16 mouse cellular contexts compared by ENCODE assay signal in the genomic region with DNA sequence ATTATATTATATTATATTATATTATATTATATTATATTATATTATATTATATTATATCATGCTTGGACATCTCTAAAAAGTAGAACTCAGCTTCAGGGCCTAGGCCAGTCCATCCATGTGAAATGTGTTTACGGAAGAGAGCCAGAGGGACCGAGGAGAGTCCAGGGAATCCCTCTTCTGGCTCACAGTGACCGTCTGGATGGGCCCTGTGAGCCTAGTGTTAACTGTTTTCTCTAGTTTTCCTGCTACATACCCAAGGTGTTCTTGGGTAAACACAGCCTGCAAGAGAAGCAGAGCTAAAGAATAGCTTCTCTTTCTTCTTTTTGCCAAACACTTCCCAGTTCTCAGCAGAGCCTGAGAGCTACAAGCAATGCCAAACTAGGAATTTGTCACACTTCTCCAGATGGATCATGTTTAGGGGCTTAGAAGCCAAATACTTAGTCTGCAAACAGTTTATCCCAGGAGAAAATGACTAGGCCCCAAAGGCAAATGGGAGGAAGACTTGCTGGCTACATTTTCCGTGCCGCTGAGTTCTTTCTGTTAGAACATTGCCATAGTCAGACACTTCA.
DNase-seq lines count a peak whose midpoint lies in the region; ATAC-seq and TF ChIP-seq lines count a peak whose summit lies in the region.
"Had no signal": no experiment of that assay in that cellular context is flagged by ENCODE, and none has a peak within 500 bp of the region (broad histone marks: within the 10 kb centered on the region; RNA-seq: fewer than 3 reads in every experiment).

No protein-coding gene starts in this region.

- H3K9me3 ChIP-seq in forebrain, embryonic 14.5 days (replicated peaks; ENCODE audit: control insufficient read depth, low read length), result no peaks in the 10 kb centered on the region
- no peaks in the 10 kb centered on the region for H3K9me3 ChIP-seq in forebrain, embryonic 13.5 days (replicated peaks)
- no peaks in the 10 kb centered on the region for H3K9me3 ChIP-seq in heart, embryonic 11.5 days (replicated peaks; ENCODE audit: control insufficient read depth, low read length)
- H3K9me3 ChIP-seq: embryonic facial prominence, embryonic 12.5 days; heart, embryonic 15.5 days had no signal

- no peak overlapping the region for H3K4me2 ChIP-seq in forebrain, embryonic 14.5 days (ENCODE audit: low read length)
- no peak overlapping the region for H3K4me2 ChIP-seq in forebrain, embryonic 13.5 days
- no peak overlapping the region for H3K4me2 ChIP-seq in heart, embryonic 11.5 days
- H3K4me2 ChIP-seq: embryonic facial prominence, embryonic 12.5 days; heart, embryonic 15.5 days; liver, embryonic 11.5 days had no signal

- no peak for TF ChIP-seq CTCF in brain, embryonic 14.5 days (IDR thresholded peaks at IDR 0.05; ENCODE audit: borderline replicate concordance, extremely low read depth, insufficient read depth, insufficient read length)

- no peak overlapping the region for H3K9ac ChIP-seq in forebrain, embryonic 14.5 days (ENCODE audit: low read length)
- H3K9ac ChIP-seq in forebrain, embryonic 13.5 days, result no peak overlapping the region
- no peak overlapping the region for H3K9ac ChIP-seq in heart, embryonic 11.5 days (ENCODE audit: low read depth, low read length)
- H3K9ac ChIP-seq: embryonic facial prominence, embryonic 12.5 days; heart, embryonic 15.5 days had no signal

- no peak overlapping the region for H3K27ac ChIP-seq in forebrain, embryonic 14.5 days (ENCODE audit: low read depth, low read length)
- no peak overlapping the region for H3K27ac ChIP-seq in forebrain, embryonic 13.5 days
- H3K27ac ChIP-seq in heart, embryonic 11.5 days (ENCODE audit: low read depth, low read length), result no peak overlapping the region
- H3K27ac ChIP-seq: embryonic facial prominence, embryonic 12.5 days; heart, embryonic 15.5 days had no signal

- peak; percentile 58 for DNase-seq in forebrain, embryonic 14.5 days (ENCODE audit: low spot score)
- DNase-seq in heart, adult 8-10 months (ENCODE audit: low spot score), result peak; percentile 30
- peak; percentile 64 for DNase-seq in brain, embryonic 14.5 days (ENCODE audit: low read depth)
- DNase-seq in lung, postnatal 25 days (ENCODE audit: low spot score), result peak; percentile 41
- DNase-seq in left cerebral cortex, adult 11 months (ENCODE audit: low spot score), result no peak
- DNase-seq in Muller cell, postnatal 12 days (ENCODE audit: inconsistent ontology term), result no peak
- DNase-seq: cerebellum, postnatal 14 days; right cerebral cortex, postnatal 4 days; thymus, postnatal 25 days had no signal

- no peaks in the 10 kb centered on the region for H3K36me3 ChIP-seq in forebrain, embryonic 14.5 days (ENCODE audit: control insufficient read depth, insufficient read depth, low read length)
- no peaks in the 10 kb centered on the region for H3K36me3 ChIP-seq in forebrain, embryonic 13.5 days (ENCODE audit: poor library complexity, severe bottlenecking)
- no peaks in the 10 kb centered on the region for H3K36me3 ChIP-seq in heart, embryonic 11.5 days (ENCODE audit: control insufficient read depth, insufficient read depth, low read length)
- H3K36me3 ChIP-seq: embryonic facial prominence, embryonic 12.5 days; heart, embryonic 15.5 days had no signal

- no peak for ATAC-seq in forebrain, embryonic 14.5 days
- no peak for ATAC-seq in forebrain, embryonic 13.5 days
- no peak for ATAC-seq in heart, embryonic 11.5 days (replicated peaks; ENCODE audit: insufficient number of reproducible peaks, low FRiP score, low TSS enrichment)
- ATAC-seq: midbrain, embryonic 16.5 days; Patski had no signal

- no peaks in the 10 kb centered on the region for H3K27me3 ChIP-seq in forebrain, embryonic 14.5 days (replicated peaks; ENCODE audit: control insufficient read depth, insufficient read depth, low read length)
- H3K27me3 ChIP-seq in forebrain, embryonic 13.5 days, result no peaks in the 10 kb centered on the region
- no peaks in the 10 kb centered on the region for H3K27me3 ChIP-seq in heart, embryonic 11.5 days (ENCODE audit: control insufficient read depth, insufficient read depth, low read length)
- H3K27me3 ChIP-seq: embryonic facial prominence, embryonic 12.5 days; heart, embryonic 15.5 days had no signal

- no peak for TF ChIP-seq POLR2A in brain, embryonic 14.5 days (IDR thresholded peaks at IDR 0.05; ENCODE audit: borderline replicate concordance, extremely low read depth, insufficient read depth, insufficient read length, poor library complexity, severe bottlenecking)

- WGBS in forebrain, embryonic 14.5 days, result 86% methylated on average over 5 of the region's 5 CpGs
- 87% methylated on average over 5 of the region's 5 CpGs for WGBS in forebrain, embryonic 13.5 days
- WGBS in heart, embryonic 11.5 days (ENCODE audit: insufficient replicate concordance), result 86% methylated on average over 5 of the region's 5 CpGs

- H3K4me3 ChIP-seq in forebrain, embryonic 14.5 days (ENCODE audit: low read depth, low read length), result no peak overlapping the region
- H3K4me3 ChIP-seq in forebrain, embryonic 13.5 days, result no peak overlapping the region
- H3K4me3 ChIP-seq in heart, embryonic 11.5 days (ENCODE audit: low read depth, low read length), result no peak overlapping the region
- H3K4me3 ChIP-seq: embryonic facial prominence, embryonic 12.5 days; heart, embryonic 15.5 days had no signal

- no peaks in the 10 kb centered on the region for H3K4me1 ChIP-seq in forebrain, embryonic 14.5 days (ENCODE audit: control insufficient read depth, insufficient read depth, low read length)
- H3K4me1 ChIP-seq in forebrain, embryonic 13.5 days, result peaks cover 5% of the 10 kb centered on the region; the same call in 1 of the 2 replicates
- peaks cover 3% of the 10 kb centered on the region; the same call in 1 of the 2 replicates for H3K4me1 ChIP-seq in heart, embryonic 11.5 days (ENCODE audit: control insufficient read depth, insufficient read depth, low read length)

Comparison
In these comparisons a context has a peak if more than half of its experiments do, and no peak if none do; other contexts are left out.
1. DNase-seq: peak in forebrain, embryonic 14.5 days (single experiment), heart, adult 8-10 months (single experiment), brain, embryonic 14.5 days (single experiment) and lung, postnatal 25 days (single experiment); none in left cerebral cortex, adult 11 months (single experiment) and Muller cell, postnatal 12 days (single experiment).